Mouse (Mus musculus): ENCODE measurements around the gene Lpcat3. TPM values are rescaled to one million over a fixed set of nuclear protein-coding genes. Genes with fewer than 3 reads are reported as not detected.

The Lpcat3 gene
- polyA plus RNA-seq, 1 experiment from 2014 or later, result 209 TPM

DNA sequence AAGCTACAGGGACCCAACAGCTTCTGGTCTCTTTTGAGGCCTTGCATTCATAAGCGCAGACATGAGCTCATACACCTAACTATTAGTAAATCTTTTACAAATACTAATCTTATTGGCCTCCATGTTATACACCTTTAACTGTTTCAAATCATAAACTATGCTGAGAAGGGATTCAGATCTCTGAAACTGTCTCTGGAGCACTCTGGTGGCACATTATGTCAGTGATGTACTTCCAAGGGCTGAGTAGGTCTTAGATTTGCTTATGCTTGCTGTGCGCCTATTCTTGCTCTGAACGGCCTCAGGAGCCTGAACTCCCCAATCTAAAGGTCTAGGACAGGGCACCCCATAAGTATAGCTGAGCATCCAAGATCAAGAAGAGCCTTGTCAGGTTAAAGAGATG lies 79.0 kb downstream of the Lpcat3 start:
- H3K36me3 ChIP-seq (ENCODE audit: control insufficient read depth, insufficient read depth), result peaks cover 19% of the 10 kb centered on the region
- WGBS, result 65% methylated on average over 3 of the region's 3 CpGs
- no peak for ATAC-seq
- H3K4me3 ChIP-seq (ENCODE audit: low read depth, low read length), result peak overlapping the region; percentile 49
- no peak for TF ChIP-seq CTCF (IDR thresholded peaks at IDR 0.05; ENCODE audit: low read depth)
- no peaks in the 10 kb centered on the region for H3K27me3 ChIP-seq (replicated peaks; ENCODE audit: control insufficient read depth, insufficient read depth, low read length)
- H3K9ac ChIP-seq (ENCODE audit: low read depth, low read length), result 0 out of 2 replicates have a peak overlapping the region, but pooled peaks have one; percentile 68
- H3K27ac ChIP-seq (ENCODE audit: low read depth, low read length), result peak overlapping the region; percentile 96; the same call in 1 of the 2 replicates
- H3K4me2 ChIP-seq (replicated peaks; ENCODE audit: low read depth), result peak overlapping the region; percentile 86
- 0 out of 2 replicates have a peak, but pooled peaks cover 9% of the 10 kb centered on the region for H3K4me1 ChIP-seq (replicated peaks; ENCODE audit: control insufficient read depth, insufficient read depth, low read length)
- no peaks in the 10 kb centered on the region for H3K9me3 ChIP-seq (ENCODE audit: control insufficient read depth)

DNA sequence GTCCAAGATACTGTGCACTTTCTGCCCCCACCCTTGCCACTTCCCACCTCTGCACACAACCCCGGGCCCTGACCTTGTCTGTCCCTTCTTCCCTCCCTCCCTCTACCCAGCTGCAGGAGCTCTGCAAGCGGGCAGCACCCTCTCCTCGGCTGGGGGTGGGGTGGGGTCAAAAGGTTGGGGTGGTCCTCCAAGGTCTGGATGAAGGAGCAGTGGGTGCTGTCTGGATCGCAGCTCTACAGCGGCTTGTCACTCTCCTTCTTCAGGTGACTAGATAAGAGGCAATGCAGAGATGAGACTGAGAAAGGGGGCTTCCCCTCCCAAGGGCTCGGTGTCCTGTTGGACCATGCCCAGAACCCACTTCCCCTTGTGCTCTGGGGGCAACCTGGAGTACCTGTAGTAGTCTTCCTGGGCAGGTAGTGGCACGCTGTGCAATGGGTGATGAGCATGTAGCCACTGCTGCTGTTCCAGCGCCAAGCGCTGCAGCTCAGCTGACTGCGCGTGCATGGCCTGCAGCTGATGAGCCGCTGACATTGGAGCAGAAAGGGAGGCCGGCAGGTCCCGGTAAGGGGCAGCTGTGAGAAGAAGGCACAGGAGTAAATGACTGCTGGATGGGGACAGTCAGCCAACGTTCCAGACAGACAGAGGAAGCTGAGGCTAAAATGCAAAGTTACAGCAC lies 80.2 kb downstream of the Lpcat3 start:
- Histone ChIP-seq H3K36me3 (ENCODE audit: control insufficient read depth, insufficient read depth) (peaks cover 29% of the 10 kb centered on the region), H3K4me3 (ENCODE audit: low read depth, low read length) (no peak overlapping the region), H3K9me3 (ENCODE audit: control insufficient read depth) (no peaks in the 10 kb centered on the region), H3K27ac (ENCODE audit: low read depth, low read length) (no peak overlapping the region; the same call in 1 of the 2 replicates), H3K4me2 (replicated peaks; ENCODE audit: low read depth) (no peak overlapping the region), H3K4me1 (replicated peaks; ENCODE audit: control insufficient read depth, insufficient read depth, low read length) (0 out of 2 replicates have a peak, but pooled peaks cover 9% of the 10 kb centered on the region), H3K27me3 (replicated peaks; ENCODE audit: control insufficient read depth, insufficient read depth, low read length) (no peaks in the 10 kb centered on the region), H3K9ac (ENCODE audit: low read depth, low read length) (no peak overlapping the region)
- no peak for ATAC-seq
- no peak for TF ChIP-seq CTCF (IDR thresholded peaks at IDR 0.05; ENCODE audit: low read depth)
- WGBS, result 92% methylated on average over 15 of the region's 15 CpGs

DNA sequence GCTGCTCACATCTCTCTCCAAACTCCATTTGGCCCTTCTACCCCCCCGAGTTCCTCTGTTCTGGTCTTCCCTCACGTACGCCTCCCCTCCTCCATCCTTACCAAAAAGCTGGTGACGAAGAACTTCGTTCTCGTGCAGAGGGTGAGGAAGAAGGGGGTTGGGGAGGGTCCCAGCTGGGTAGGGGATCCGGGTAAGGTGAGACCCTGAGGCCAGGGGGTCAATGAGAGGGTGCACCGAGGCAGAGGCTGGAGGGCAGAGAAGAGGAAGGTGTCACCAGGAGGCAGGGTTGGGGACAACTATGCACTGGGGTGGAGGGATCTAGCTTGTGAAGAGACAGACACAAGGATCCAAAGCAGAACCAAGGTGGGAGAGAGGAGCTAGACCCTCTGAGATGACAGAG lies 80.8 kb downstream of the Lpcat3 start:
- Histone ChIP-seq H3K9ac (ENCODE audit: low read depth, low read length) (no peak overlapping the region), H3K4me3 (ENCODE audit: low read depth, low read length) (no peak overlapping the region), H3K9me3 (ENCODE audit: control insufficient read depth) (no peaks in the 10 kb centered on the region), H3K4me2 (replicated peaks; ENCODE audit: low read depth) (no peak overlapping the region), H3K36me3 (ENCODE audit: control insufficient read depth, insufficient read depth) (peaks cover 35% of the 10 kb centered on the region), H3K27ac (ENCODE audit: low read depth, low read length) (no peak overlapping the region), H3K27me3 (replicated peaks; ENCODE audit: control insufficient read depth, insufficient read depth, low read length) (no peaks in the 10 kb centered on the region), H3K4me1 (replicated peaks; ENCODE audit: control insufficient read depth, insufficient read depth, low read length) (0 out of 2 replicates have a peak, but pooled peaks cover 9% of the 10 kb centered on the region)
- no peak for ATAC-seq
- TF ChIP-seq CTCF (IDR thresholded peaks at IDR 0.05; ENCODE audit: low read depth), result no peak
- 88% methylated on average over 8 of the region's 8 CpGs for WGBS

DNA sequence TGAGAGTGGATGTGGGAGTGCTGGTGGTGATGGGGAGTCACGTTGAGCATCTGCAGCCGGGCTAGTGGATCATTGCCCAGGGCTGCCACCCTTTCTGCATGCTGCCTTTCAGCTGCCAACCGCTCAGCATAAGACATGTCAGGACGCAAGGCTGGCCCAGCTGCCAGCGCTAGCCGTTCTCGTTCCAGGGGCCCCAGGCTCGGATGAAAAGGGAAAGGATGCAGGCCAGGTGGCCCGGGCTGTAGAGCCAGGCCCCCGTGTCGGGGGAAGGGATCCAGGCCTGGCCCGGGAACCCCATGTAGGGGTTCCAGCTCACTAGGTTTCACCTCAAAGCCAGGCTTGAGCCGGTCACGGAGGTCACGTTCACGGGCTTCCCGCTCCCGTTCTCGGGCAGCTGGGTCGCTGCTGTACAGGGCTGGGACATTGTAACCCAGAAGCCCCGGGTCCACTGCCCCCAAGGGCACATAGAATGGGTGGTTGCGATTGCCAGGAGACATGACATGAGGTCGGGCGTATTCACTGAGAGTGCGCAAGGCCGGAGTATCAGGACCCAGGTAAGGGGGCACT lies 82.0 kb downstream of the Lpcat3 start:
- 70% methylated on average over 26 of the region's 26 CpGs for WGBS
- ATAC-seq, result no peak
- peaks cover 45% of the 10 kb centered on the region for H3K36me3 ChIP-seq (ENCODE audit: control insufficient read depth, insufficient read depth)
- no peak for TF ChIP-seq CTCF (IDR thresholded peaks at IDR 0.05; ENCODE audit: low read depth)
- H3K4me1 ChIP-seq (replicated peaks; ENCODE audit: control insufficient read depth, insufficient read depth, low read length), result 0 out of 2 replicates have a peak, but pooled peaks cover 5% of the 10 kb centered on the region
- H3K9me3 ChIP-seq (ENCODE audit: control insufficient read depth), result no peaks in the 10 kb centered on the region
- H3K27ac ChIP-seq (ENCODE audit: low read depth, low read length), result no peak overlapping the region
- H3K4me2 ChIP-seq (replicated peaks; ENCODE audit: low read depth), result peak overlapping the region; percentile 98
- H3K9ac ChIP-seq (ENCODE audit: low read depth, low read length), result 0 out of 2 replicates have a peak overlapping the region, but pooled peaks have one; percentile 82
- H3K27me3 ChIP-seq (replicated peaks; ENCODE audit: control insufficient read depth, insufficient read depth, low read length), result no peaks in the 10 kb centered on the region
- H3K4me3 ChIP-seq (ENCODE audit: low read depth, low read length), result peak overlapping the region; percentile 55; the same call in 1 of the 2 replicates

DNA sequence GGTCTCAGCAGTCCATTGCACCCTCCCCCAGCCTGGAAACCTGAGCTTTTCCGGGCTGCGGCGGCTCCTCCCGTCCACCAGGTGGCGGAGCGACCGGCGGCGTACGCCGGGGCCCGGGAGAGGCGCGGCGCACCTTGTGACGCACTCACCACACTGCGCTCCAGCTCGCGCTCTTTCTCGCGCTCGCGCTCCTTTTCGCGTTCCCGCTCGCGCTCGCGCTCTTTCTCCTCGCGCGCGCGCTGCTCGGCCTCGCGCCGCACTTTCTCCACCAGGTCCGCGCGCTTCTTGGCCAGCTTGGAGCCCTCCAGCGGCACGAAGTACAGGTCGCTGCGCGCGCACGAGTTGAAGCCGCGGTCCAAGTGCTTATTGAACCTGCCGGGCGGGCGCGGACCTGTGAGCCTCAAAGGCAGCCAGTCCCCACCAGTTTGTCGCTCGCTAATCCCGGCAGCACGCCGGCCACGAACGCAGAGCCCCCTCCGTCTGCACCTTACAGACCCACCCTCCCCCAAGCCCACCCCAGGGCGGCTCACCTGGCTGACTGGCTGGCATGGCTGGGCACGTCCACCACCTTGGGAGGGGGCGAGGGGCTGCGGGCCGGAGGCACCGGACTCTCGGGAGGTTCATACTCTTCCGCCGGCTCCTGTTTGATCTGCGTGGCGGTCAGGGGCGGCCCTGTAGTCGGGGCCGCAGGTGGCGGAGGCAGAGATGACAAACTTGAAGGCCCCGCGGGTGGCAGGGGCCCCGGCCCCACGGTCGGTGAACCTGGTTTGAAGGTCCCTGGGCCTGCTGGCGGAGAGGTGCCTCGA lies 82.9 kb downstream of the Lpcat3 start:
- Histone ChIP-seq H3K9ac (ENCODE audit: low read depth, low read length) (peak overlapping the region; percentile 82), H3K4me3 (ENCODE audit: low read depth, low read length) (peak overlapping the region; percentile 55), H3K9me3 (ENCODE audit: control insufficient read depth) (no peaks in the 10 kb centered on the region), H3K36me3 (ENCODE audit: control insufficient read depth, insufficient read depth) (peaks cover 45% of the 10 kb centered on the region), H3K4me2 (replicated peaks; ENCODE audit: low read depth) (peak overlapping the region; percentile 98), H3K4me1 (replicated peaks; ENCODE audit: control insufficient read depth, insufficient read depth, low read length) (0 out of 2 replicates have a peak, but pooled peaks cover 4% of the 10 kb centered on the region), H3K27me3 (replicated peaks; ENCODE audit: control insufficient read depth, insufficient read depth, low read length) (no peaks in the 10 kb centered on the region), H3K27ac (ENCODE audit: low read depth, low read length) (peak overlapping the region; percentile 93)
- under 1% methylated on average over 81 of the region's 85 CpGs for WGBS
- ATAC-seq, result peak; percentile 82
- peak; percentile 92 for TF ChIP-seq CTCF (IDR thresholded peaks at IDR 0.05; ENCODE audit: low read depth)

DNA sequence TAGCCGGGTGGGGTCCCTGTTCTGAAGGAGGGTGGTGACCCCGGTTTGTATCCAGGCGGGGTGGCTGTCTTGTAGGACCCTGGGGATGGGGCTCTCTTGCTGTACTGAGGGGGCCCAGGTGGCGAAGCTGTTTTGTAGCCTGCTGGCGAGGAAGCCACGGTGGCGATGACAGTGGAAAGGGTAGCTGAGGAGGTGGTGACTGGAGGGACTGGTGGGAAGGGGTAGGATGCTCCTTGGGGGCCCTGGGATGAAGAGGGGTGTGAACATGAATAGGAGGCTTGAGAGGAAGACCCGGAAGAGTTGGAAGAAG lies 83.4 kb downstream of the Lpcat3 start:
- 20% methylated on average over 8 of the region's 8 CpGs for WGBS
- Histone ChIP-seq H3K4me2 (replicated peaks; ENCODE audit: low read depth) (peak overlapping the region; percentile 98), H3K9ac (ENCODE audit: low read depth, low read length) (peak overlapping the region; percentile 82), H3K9me3 (ENCODE audit: control insufficient read depth) (no peaks in the 10 kb centered on the region), H3K36me3 (ENCODE audit: control insufficient read depth, insufficient read depth) (peaks cover 45% of the 10 kb centered on the region), H3K4me1 (replicated peaks; ENCODE audit: control insufficient read depth, insufficient read depth, low read length) (0 out of 2 replicates have a peak, but pooled peaks cover 4% of the 10 kb centered on the region), H3K27me3 (replicated peaks; ENCODE audit: control insufficient read depth, insufficient read depth, low read length) (no peaks in the 10 kb centered on the region), H3K4me3 (ENCODE audit: low read depth, low read length) (peak overlapping the region; percentile 55), H3K27ac (ENCODE audit: low read depth, low read length) (peak overlapping the region; percentile 93; the same call in 1 of the 2 replicates)
- no peak for ATAC-seq
- TF ChIP-seq CTCF (IDR thresholded peaks at IDR 0.05; ENCODE audit: low read depth), result no peak
